Mouse (Mus musculus) stomach, postnatal 0 days (tissue): ENCODE results near the gene Gm6793. TPM values are rescaled to one million over a fixed set of nuclear protein-coding genes. Genes with fewer than 3 reads are reported as not detected.

ENCODE experiments used
- ATAC-seq: fragments of 200-750 bp; cut with Nextera tagmentation; 2 replicates; pipeline ENCODE4 v1.8.0; 2017; ENCODE audit not compliant: low FRiP score, low TSS enrichment
- DNase-seq: peaks from one replicate; pipeline ENCODE4 v3.0.0-alpha.2; 2016; ENCODE audit warnings: low spot score
- H3K27ac ChIP-seq: fragments of 300-500 bp; sonication (generic); replicated peaks from 2 replicates; pipeline ENCODE4 v1.5.1; 2014; ENCODE audit warnings: mild to moderate bottlenecking, control low read depth
- H3K27me3 ChIP-seq: fragments of 300-500 bp; sonication (generic); 2 replicates; pipeline ENCODE4 v1.6.1; 2014; ENCODE audit warnings: low read length; ENCODE audit not compliant: control insufficient read depth, insufficient read depth
- H3K36me3 ChIP-seq: fragments of 300-500 bp; sonication (generic); 2 replicates; pipeline ENCODE4 v1.6.1; 2014; ENCODE audit warnings: low read length, mixed read lengths; ENCODE audit not compliant: control insufficient read depth, insufficient read depth
- H3K4me1 ChIP-seq: fragments of 300-500 bp; sonication (generic); replicated peaks from 2 replicates; pipeline ENCODE4 v1.6.1; 2014; ENCODE audit warnings: antibody characterized with exemption; ENCODE audit not compliant: control insufficient read depth, insufficient read depth
- H3K4me2 ChIP-seq: fragments of 300-500 bp; sonication (generic); replicated peaks from 2 replicates; pipeline ENCODE4 v1.6.1; 2014; ENCODE audit warnings: low read depth, mild to moderate bottlenecking, control low read depth, moderate library complexity
- H3K4me3 ChIP-seq: fragments of 300-500 bp; sonication (generic); 2 replicates; pipeline ENCODE4 v1.5.1; 2014; ENCODE audit warnings: low read depth, low read length, control low read depth
- H3K9ac ChIP-seq: fragments of 300-500 bp; sonication (generic); 2 replicates; pipeline ENCODE4 v1.6.1; 2014; ENCODE audit warnings: mild to moderate bottlenecking, low read length, control low read depth, mixed read lengths
- H3K9me3 ChIP-seq: fragments of 300-500 bp; sonication (generic); 2 replicates; pipeline ENCODE4 v1.6.1; 2016; ENCODE audit warnings: low read length; ENCODE audit not compliant: control insufficient read depth
- CTCF ChIP-seq: IDR thresholded peaks from 2 replicates; pipeline ENCODE4 v1.5.1; 2016; ENCODE audit warnings: antibody characterized with exemption, low read depth, mild to moderate bottlenecking, moderate library complexity
- EP300 ChIP-seq: optimal IDR thresholded peaks from 2 replicates; pipeline ENCODE3; 2016; ENCODE audit warnings: antibody characterized with exemption
- WGBS: fragments of 180-500 bp; shearing (Covaris S2); extraction: QIAGEN DNeasy Blood & Tissue Kit; methylation state at CpG from one replicate; pipeline ENCODE4 v1.1.7; 2014; 5-methylcytosine and 5-hydroxymethylcytosine counted together
- polyA plus RNA-seq: library from polyadenylated mRNA; unstranded; fragments of >200 nt; fragmentation: Nextera tagmentation; extraction: Ambion mirVana; gene quantifications from 2 replicates; pipeline ENCODE4 v1.2.1, GENCODE M21; 2015

Gene Gm6793
- 0.23 and 0.28 TPM in 2 replicates for polyA plus RNA-seq

GRCm38 (mm10) chr8:112014936-112015335, at the start of gene Gm6793:
Gene Gm6793, minus strand, starts transcription at chr8:112015036.
- DNase-seq (no peak), ATAC-seq (no peak)
- no peak within 1 kb of the TSS for H3K4me3 ChIP-seq
- no peak for TF ChIP-seq CTCF
- TF ChIP-seq EP300: no peak
- H3K4me1 ChIP-seq: peaks cover 2% of the 10 kb centered on the region; the same call in 1 of the 2 replicates
- 95% methylated on average over 11 of the region's 11 CpGs for WGBS
- no peak within 1 kb of the TSS for H3K9ac ChIP-seq
- H3K36me3 ChIP-seq: 0 out of 2 replicates have a peak, but pooled peaks cover 2% of the 10 kb centered on the region
- no peaks in the 10 kb centered on the region for H3K9me3 ChIP-seq
- no peaks in the 10 kb centered on the region for H3K27me3 ChIP-seq
- H3K4me2 ChIP-seq: no peak within 1 kb of the TSS
- H3K27ac ChIP-seq: no peak within 1 kb of the TSS

- 33% methylated on average over 4 of the region's 4 CpGs for WGBS
These were observed 46.5 kb upstream of the Gm6793 start for GRCm38 (mm10) chr8:112061372-112061771.

GRCm38 (mm10) chr8:112054456-112054855, 39.6 kb upstream of the Gm6793 start:
- no peaks in the 10 kb centered on the region for H3K36me3 ChIP-seq
- H3K27ac ChIP-seq: no peak overlapping the region
- H3K4me1 ChIP-seq: no peaks in the 10 kb centered on the region
- TF ChIP-seq EP300: no peak
- TF ChIP-seq CTCF: no peak
- ATAC-seq (no peak), DNase-seq (no peak)
- H3K4me3 ChIP-seq: no peak overlapping the region
- no peaks in the 10 kb centered on the region for H3K9me3 ChIP-seq
- no peak overlapping the region for H3K4me2 ChIP-seq
- H3K9ac ChIP-seq: no peak overlapping the region
- no peaks in the 10 kb centered on the region for H3K27me3 ChIP-seq

More at GRCm38 (mm10) chr8:112061372-112061771, 46.5 kb upstream of the Gm6793 start:
- Histone ChIP-seq H3K4me2 (no peak overlapping the region), H3K36me3 (no peaks in the 10 kb centered on the region), H3K4me1 (no peaks in the 10 kb centered on the region), H3K9ac (no peak overlapping the region), H3K9me3 (no peaks in the 10 kb centered on the region), H3K27me3 (no peaks in the 10 kb centered on the region), H3K4me3 (no peak overlapping the region), H3K27ac (no peak overlapping the region)
- no peak for DNase-seq
- no peak for ATAC-seq
- TF ChIP-seq CTCF: peak; percentile 86
- TF ChIP-seq EP300: no peak

GRCm38 (mm10) chr8:112051537-112051936, 36.7 kb upstream of the Gm6793 start:
- no peak for ATAC-seq
- no peaks in the 10 kb centered on the region for H3K4me1 ChIP-seq

GRCm38 (mm10) chr8:112049984-112050383, 35.1 kb upstream of the Gm6793 start:
- 76% methylated on average over 6 of the region's 6 CpGs for WGBS
- H3K27me3 ChIP-seq: no peaks in the 10 kb centered on the region
- no peak overlapping the region for H3K4me2 ChIP-seq
- ATAC-seq: no peak
- H3K4me3 ChIP-seq: no peak overlapping the region
- TF ChIP-seq CTCF (no peak; the same call in 1 of the 2 replicates), EP300 (no peak)
- no peak for DNase-seq
- H3K36me3 ChIP-seq: no peaks in the 10 kb centered on the region
- H3K4me1 ChIP-seq: no peaks in the 10 kb centered on the region
- H3K9ac ChIP-seq: no peak overlapping the region
- H3K27ac ChIP-seq: no peak overlapping the region
- no peaks in the 10 kb centered on the region for H3K9me3 ChIP-seq

More at GRCm38 (mm10) chr8:112051537-112051936, 36.7 kb upstream of the Gm6793 start:
- Histone ChIP-seq H3K27ac (no peak overlapping the region), H3K4me2 (no peak overlapping the region), H3K9me3 (no peaks in the 10 kb centered on the region), H3K9ac (no peak overlapping the region), H3K4me3 (no peak overlapping the region), H3K36me3 (no peaks in the 10 kb centered on the region), H3K27me3 (no peaks in the 10 kb centered on the region)
- TF ChIP-seq CTCF (peak; percentile 12; the same call in 1 of the 2 replicates), EP300 (no peak)
- WGBS: 80% methylated on average over 9 of the region's 9 CpGs
- DNase-seq: no peak

GRCm38 (mm10) chr8:112048293-112048692, 33.5 kb upstream of the Gm6793 start:
- Histone ChIP-seq H3K9ac (no peak overlapping the region), H3K27ac (no peak overlapping the region), H3K36me3 (no peaks in the 10 kb centered on the region), H3K27me3 (no peaks in the 10 kb centered on the region), H3K4me1 (no peaks in the 10 kb centered on the region), H3K9me3 (no peaks in the 10 kb centered on the region), H3K4me3 (no peak overlapping the region), H3K4me2 (no peak overlapping the region)
- no peak for ATAC-seq
- 79% methylated on average over 6 of the region's 6 CpGs for WGBS
- no peak for TF ChIP-seq EP300
- 0 out of 2 replicates have a peak, but pooled peaks have one; percentile 11 for TF ChIP-seq CTCF
- no peak for DNase-seq
